Mouse (Mus musculus) bone marrow macrophage, adult 2 months (primary cell): ENCODE results near the gene Pygm. TPM values are rescaled to one million over a fixed set of nuclear protein-coding genes. Genes with fewer than 3 reads are reported as not detected.

Experiments used
- H3K27ac ChIP-seq: 2 replicates; pipeline ENCODE4 v1.5.1; 2012; ENCODE audit warnings: low read depth, low read length; ENCODE audit not compliant: insufficient read depth
- H3K4me1 ChIP-seq: 2 replicates; pipeline ENCODE4 v1.6.1; 2012; ENCODE audit warnings: low read length; ENCODE audit not compliant: control insufficient read depth, insufficient read depth
- H3K4me3 ChIP-seq: 2 replicates; pipeline ENCODE4 v1.5.1; 2012; ENCODE audit warnings: mild to moderate bottlenecking, low read length, moderate library complexity; ENCODE audit not compliant: insufficient read depth
- CTCF ChIP-seq: IDR thresholded peaks from 2 replicates; pipeline ENCODE4 v1.5.1; 2012; ENCODE audit warnings: low read depth, mild to moderate bottlenecking, low read length, moderate library complexity
- POLR2A ChIP-seq: IDR thresholded peaks from 2 replicates; pipeline ENCODE4 v1.6.1; 2012; ENCODE audit warnings: mild to moderate bottlenecking, low read depth, low read length, borderline replicate concordance
- polyA plus RNA-seq: library from polyadenylated mRNA; stranded (reverse); fragments of >200 nt; gene quantifications from 2 replicates; pipeline ENCODE4 v1.2.4, GENCODE M21; 2012; ENCODE audit not compliant: missing spikeins, insufficient read depth, insufficient read length

Pygm gene
- polyA plus RNA-seq, 1 experiment: 0.97 TPM

DNA sequence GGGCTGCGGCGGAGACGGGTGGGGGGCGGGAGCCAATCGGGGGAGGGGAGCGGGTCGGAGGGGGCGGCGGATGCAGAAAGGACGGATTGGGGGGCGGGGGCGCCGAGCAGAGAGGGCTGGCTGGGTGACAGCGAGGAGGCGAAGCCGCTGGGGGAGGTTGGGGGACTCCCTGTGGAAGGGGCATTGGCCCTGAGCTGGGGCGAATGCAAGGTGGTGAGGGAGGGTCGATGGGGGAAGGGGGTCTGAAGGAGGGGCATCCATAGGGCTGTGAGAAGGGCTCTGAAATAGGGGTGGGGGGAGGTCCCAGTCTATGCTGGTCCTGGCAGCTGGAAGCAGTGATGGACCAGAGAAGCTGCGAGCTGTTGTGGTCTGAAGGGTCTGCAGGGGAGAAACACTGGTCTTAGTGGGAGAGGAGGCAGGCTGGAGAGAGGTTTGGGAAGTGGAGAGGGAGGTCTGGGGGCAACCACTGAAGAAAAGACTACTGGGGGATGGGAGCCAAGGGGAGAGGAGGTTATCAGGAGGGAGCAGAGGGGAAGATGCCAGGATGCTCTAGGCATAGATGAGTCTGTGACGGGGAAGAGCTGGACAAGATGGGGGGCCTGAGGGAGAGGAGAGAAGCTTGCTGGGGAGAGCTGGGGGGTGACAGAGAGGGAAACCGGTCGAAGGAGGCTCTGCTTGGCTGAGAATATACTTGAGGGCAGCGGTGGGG is 34.9 kb downstream of the Pygm start:
- Histone ChIP-seq H3K4me1 (no peaks in the 10 kb centered on the region), H3K27ac (no peak overlapping the region), H3K4me3 (no peak overlapping the region)
- no peak for TF ChIP-seq CTCF

DNA sequence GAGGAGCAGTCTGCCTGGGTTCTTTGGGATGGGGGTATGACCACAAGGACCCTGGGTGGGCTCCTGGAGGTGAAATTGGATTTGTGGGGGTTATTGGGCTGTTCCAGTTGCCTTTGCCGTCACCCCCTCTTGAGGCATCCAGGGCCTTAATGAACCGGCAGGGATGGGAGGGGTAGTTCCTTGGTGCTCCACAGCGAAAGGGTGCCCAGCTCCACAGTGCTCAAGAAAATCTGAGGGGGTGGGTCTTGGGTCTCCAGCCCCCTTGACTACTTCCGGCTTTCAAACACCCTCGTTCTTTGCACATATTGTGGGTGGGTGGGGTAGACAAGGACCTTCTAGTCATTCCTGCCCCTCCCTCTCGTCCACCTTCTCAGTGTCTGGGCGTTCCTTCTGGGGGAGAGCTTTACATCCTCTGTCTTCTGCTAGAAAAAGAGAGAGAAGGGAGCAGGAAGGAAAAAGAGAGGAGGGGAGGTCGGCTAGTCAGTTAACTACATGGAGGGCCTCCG is 35.7 kb downstream of the Pygm start:
- Histone ChIP-seq H3K4me3 (no peak overlapping the region), H3K4me1 (no peaks in the 10 kb centered on the region)
- TF ChIP-seq CTCF: no peak
- TF ChIP-seq POLR2A: no peak

DNA sequence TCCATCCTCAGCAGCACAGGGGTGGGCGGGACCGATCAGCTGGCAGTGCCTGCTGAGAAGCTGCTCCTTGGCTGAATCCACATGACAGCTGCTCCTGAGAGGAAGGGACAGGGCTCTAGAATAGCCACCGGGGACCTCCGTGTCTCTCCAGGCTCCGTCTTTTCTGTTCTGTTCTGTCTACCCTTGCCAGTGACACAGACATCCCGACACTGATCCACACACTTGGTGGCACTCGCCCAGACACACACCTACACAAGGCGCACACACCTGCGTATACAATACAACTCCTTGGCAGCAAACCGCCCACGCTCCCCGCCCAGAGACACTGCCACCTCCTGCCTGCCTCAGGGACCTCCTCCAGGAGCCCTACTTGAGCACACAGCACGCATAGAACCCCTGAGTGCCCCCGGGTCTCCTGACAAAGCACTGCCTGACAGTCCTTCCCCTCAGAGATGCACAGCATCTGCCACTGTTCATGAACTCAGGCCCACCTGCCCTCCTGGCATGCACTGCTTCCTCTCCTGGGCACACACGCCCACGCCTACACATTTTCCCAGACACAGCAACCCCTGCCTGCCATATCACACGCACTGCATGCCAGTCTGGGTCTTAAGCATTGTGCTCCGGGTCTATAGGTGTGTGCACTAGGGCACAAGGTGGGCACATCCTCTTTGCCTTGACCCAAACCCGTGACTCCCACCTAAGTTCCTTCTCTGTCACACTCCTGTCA is 36.4 kb downstream of the Pygm start:
- no peak overlapping the region for H3K27ac ChIP-seq
- TF ChIP-seq POLR2A (no peak), CTCF (no peak)
- H3K4me1 ChIP-seq: no peaks in the 10 kb centered on the region
- H3K4me3 ChIP-seq: no peak overlapping the region

More for the DNA sequence above, 35.7 kb downstream of the Pygm start:
- H3K27ac ChIP-seq: no peak overlapping the region

DNA sequence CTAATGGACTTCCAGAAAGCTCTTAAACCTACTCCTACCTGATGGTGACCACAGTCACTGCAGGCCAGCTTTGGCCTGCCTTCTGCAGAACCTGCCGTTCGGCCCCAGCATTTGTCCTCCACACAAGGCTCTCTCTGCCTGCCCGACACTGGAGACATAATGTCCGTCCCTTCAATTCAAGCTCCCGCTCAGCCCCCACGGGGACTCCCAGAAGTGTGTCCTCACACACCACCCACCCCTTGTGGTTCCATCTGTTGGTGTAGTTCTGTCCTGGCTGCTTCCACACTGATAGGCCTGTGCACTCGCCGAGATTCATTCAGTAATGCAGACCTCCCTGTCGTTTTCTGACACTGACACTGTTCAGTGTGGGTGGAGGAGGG is 37.0 kb downstream of the Pygm start:
- TF ChIP-seq CTCF (no peak), POLR2A (no peak)
- Histone ChIP-seq H3K27ac (no peak overlapping the region), H3K4me1 (no peaks in the 10 kb centered on the region), H3K4me3 (no peak overlapping the region)

DNA sequence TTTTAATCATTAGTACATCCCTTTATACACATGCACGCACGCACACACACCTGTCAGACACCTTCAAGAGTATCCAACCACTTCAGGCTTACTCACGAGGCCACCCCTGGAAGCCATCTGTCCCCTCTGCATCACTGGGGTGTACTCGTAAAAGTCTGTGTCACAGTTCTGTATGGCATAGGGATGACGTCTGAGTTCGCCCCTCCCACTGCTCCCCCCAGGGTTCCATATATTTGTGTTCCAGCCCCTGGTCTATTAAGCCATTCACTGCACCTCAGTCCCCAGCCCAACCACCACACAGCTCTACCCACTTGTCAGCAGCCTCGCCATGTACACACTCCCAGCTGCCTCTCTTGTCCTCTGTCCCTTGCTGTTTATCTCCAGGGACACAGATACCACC is 37.8 kb downstream of the Pygm start:
- TF ChIP-seq POLR2A (no peak), CTCF (no peak)
- no peak overlapping the region for H3K27ac ChIP-seq
- no peak overlapping the region for H3K4me3 ChIP-seq
- H3K4me1 ChIP-seq: no peaks in the 10 kb centered on the region

DNA sequence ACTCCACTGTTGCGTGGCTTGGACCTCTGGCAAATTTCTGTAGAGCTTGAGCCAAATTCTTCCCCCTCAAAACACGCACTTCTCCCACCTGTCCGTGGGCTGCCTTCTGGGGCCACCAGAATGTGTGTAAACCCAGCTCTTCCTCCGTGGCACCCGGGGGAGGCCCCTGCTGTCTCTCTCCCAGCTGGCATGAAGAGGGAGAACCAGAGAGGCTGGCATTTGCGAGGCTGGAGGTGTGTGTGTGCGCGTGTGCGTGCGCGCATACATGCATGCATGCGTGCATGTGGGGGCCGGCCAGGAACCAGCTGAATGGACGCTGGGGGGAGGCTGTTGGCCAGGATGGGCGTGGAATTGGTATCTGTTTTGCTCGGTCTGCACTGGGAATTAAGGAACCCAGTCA is 39.0 kb downstream of the Pygm start:
- Histone ChIP-seq H3K4me3 (no peak overlapping the region), H3K27ac (no peak overlapping the region), H3K4me1 (no peaks in the 10 kb centered on the region)
- no peak for TF ChIP-seq POLR2A
- TF ChIP-seq CTCF: no peak

DNA sequence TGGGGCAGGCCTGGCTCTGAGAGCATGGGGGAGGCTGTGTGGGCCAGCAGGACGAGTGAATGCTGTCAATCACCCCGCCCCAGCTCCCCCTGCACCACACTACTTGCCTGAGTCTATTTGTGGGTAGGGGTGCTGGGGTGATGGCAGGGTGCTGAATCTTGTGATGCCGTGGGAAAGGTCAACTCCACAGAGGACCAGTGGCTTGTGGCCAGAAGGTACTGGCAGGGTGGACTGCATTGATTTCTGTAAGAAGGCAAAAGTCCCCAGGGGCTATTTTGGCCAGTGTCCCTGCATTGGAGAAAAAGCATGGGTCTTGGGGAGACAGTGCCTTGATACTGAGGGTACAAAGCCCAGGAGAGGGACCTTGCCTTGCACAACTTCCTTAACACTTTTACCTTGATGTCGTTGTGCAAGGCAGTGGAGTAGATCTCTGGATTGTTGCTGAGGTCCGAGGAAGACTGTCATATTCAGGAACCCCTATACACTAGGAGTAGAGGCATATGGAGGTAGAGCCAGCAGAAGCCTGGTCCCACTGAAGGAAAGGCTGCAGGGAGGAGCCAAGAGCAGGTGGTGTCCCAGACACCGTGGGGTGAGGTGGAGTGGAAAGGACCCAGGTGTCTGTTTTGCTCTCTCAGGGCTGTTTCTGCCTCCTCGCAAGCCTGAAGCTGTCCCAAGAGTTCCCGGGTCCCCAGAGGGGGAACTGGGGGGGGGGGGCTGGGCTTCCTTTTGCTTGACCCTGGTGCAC is 40.1 kb downstream of the Pygm start:
- Histone ChIP-seq H3K27ac (no peak overlapping the region), H3K4me3 (no peak overlapping the region)
- no peak for TF ChIP-seq POLR2A
- TF ChIP-seq CTCF: no peak

DNA sequence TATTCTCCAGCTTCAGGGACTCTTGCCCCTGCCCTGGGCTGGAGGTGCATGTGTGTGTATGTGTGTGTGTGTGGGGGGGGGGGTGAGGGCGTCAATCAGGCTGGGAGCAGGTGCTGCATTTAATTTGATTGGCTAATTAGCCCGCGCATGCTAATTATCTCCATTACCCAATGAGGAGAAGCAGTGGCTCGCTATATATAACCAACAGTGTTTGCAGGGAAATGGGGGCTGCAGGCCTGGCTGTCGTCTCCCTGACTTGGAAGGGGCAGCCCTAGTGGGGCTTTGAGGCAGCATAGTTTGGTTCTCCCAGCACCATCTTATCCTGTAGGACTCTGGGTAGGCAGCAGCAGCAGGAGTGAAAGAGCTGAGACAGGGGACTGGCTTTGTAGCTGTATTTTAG is 41.4 kb downstream of the Pygm start:
- Histone ChIP-seq H3K4me1 (no peaks in the 10 kb centered on the region), H3K27ac (no peak overlapping the region), H3K4me3 (no peak overlapping the region)
- no peak for TF ChIP-seq CTCF
- TF ChIP-seq POLR2A: no peak

More for the DNA sequence above, 40.1 kb downstream of the Pygm start:
- no peaks in the 10 kb centered on the region for H3K4me1 ChIP-seq

DNA sequence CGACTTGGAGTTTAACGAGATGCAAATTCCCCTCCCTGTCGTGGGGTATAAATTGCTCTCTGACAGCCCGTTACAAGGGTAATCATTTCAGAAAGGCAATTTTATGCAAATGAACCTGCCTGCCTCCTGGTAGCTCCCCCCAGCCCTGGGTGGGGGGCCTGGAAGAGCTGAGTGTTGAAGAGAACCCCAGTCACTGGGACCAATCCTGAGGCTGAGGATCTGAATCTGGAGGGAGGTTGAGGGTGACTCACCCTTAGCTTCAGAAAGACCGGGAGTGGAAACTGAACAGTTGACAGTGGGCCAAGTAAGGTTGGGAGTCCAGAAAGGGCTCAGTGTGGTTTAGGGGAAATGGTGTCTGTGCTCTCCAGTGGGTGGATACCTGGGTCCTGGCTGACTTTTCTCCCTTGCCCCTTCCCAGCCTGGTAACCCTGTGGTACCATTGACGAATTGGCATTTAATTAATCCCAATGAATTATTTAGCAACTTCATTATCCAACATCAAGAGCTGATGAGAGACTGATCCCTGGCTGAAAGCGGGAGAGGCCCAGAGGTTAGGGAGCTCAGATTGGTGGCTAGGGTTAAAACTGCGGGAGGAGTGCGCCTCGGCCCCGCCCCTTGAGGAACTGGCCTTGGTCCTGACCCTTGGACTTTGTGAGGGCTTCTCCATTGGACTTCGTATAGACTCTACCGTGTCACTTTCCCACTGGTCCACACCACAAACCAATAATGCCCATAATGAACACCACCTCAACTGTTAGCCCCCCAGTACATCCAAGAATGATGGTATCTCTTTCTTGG is 42.7 kb downstream of the Pygm start:
- Histone ChIP-seq H3K4me3 (no peak overlapping the region), H3K4me1 (no peaks in the 10 kb centered on the region), H3K27ac (no peak overlapping the region)
- TF ChIP-seq POLR2A (no peak), CTCF (no peak)

DNA sequence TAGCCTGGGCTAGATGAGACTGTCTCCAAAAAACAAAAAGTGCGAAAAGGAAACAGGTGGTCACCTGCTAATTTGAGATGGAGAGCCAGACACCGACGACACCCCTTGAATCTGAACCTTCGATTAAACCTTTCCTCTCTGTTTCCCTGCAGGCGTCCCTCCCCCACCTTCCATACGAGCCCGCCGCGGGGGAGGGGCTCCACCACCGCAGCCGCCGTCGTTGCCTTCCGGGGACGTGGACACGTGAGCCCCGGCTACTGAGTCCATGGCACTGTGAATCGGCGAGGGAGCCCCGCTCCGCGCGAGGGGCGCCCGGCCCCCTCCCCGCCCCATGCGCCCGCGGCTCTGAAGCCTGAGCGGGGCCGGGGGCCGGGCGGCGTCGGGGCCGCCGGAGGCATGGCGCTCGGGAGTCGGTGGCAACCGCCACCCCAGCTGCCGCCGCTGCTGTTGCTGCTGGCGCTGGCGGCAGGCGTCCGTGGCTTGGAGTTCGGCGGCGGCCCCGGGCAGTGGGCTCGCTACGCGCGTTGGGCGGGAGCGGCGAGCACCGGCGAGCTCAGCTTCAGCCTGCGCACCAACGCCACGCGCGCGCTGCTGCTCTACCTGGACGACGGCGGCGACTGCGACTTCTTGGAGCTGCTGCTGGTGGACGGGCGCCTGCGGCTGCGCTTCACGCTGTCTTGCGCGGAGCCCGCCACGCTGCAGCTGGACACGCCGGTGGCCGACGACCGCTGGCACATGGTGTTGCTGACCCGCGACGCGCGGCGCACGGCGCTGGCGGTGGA is 43.6 kb downstream of the Pygm start:
- Histone ChIP-seq H3K27ac (no peak overlapping the region), H3K4me3 (no peak overlapping the region), H3K4me1 (no peaks in the 10 kb centered on the region)
- TF ChIP-seq CTCF: no peak
- no peak for TF ChIP-seq POLR2A
